Mouse (Mus musculus): ENCODE results near the gene Lsm2.

- no peak for TF ChIP-seq CTCF (conservative IDR thresholded peaks at IDR 0.05; ENCODE audit: insufficient read depth, insufficient read length, low read depth, low read length)
- no peak for TF ChIP-seq POLR2A (IDR thresholded peaks at IDR 0.05; ENCODE audit: low read depth, low read length)
Observed at GRCm38 (mm10) chr17:35026206-35026605, 44.5 kb downstream of the Lsm2 start.

Data from kidney, adult 2 months (tissue).